Mouse (Mus musculus): ENCODE measurements around the gene Cldn34b4.

Gene Cldn34b4

DNA sequence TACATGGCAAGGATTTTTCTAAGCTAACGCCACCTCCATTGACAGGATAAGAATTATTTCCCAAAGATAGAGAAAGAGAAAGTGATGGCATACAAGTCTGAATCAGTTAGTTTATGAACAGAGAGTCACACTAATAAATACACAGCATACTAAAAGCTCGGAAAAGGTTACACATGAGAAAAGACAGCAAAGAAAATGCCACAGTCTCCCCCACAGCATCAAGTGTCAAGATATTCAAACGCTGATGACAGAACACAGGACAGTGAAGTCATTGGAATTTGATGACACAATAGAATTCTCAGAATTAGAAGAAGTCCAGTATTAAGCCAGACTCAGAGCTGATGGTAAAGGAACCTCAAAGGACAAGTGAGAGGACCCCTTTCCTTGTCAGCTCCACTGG, at the start of gene Cldn34b4:
Gene Cldn34b4 (plus strand): TSS at position 301 of the 400 bp plus-strand sequence.
- no peak for DNase-seq (ENCODE audit: low spot score in 2 of 2)
